Mouse (Mus musculus): ENCODE data around the gene Txk.

DNA sequence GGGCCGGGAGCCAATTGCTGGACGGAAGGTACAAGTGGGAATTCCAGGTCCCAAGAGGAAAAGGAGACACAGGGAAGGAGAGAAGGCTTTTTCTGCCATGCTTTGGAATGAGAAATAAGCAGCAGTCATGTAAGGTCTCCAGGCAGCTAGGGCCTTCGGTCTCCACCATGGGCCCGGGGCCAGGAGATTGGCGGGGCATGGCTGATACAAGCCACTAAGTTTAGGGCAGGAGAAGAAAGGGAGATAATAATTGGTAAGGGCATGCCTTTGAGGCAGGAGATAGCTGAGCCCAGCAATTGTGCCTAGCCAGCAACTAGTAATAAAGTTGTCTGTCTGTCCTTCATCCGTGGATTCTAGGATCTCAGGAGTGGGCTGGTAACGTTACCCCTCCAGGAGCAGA, 30.5 kb upstream of the Txk start:
- TF ChIP-seq POLR2A (IDR thresholded peaks at IDR 0.05; ENCODE audit: borderline replicate concordance, insufficient read depth, low read length), result no peak
- TF ChIP-seq CTCF (IDR thresholded peaks at IDR 0.05; ENCODE audit: borderline replicate concordance, insufficient read depth, low read depth, low read length), result no peak

Data from cerebellum, adult 2 months (tissue).